Mouse (Mus musculus): Measurements from ENCODE around the gene Gm5622. TPM values are rescaled to one million over a fixed set of nuclear protein-coding genes. Genes with fewer than 3 reads are reported as not detected.
"Not testable (repeated sequence)": the region's sequence is repeated elsewhere in the genome, so short reads cannot be mapped to it uniquely, and the experiment has no call there.

The Gm5622 gene
- polyA plus RNA-seq (2014; fragmentation: Nextera tagmentation; extraction: Ambion mirVana): 0.16 TPM in 1 of 2 replicates, not detected in the other

- H3K27ac ChIP-seq (replicated peaks in 1 of 2; ENCODE audit: control insufficient read depth in 1 of 2, insufficient read depth in 1 of 2, low read depth in 2 of 2, low read length in 2 of 2): no peak within 1 kb of the TSS
- no peaks in the 10 kb centered on the region for H3K27me3 ChIP-seq (ENCODE audit: control insufficient read depth, insufficient read depth, low read length)
- H3K4me2 ChIP-seq (ENCODE audit: low read length): no peak within 1 kb of the TSS
- H3K4me1 ChIP-seq (ENCODE audit: control insufficient read depth in 2 of 2, insufficient read depth in 2 of 2, low read length in 2 of 2): no peaks in the 10 kb centered on the region
- H3K9ac ChIP-seq (ENCODE audit: low read length): no peak within 1 kb of the TSS
- H3K4me3 ChIP-seq (ENCODE audit: control insufficient read depth in 1 of 2, insufficient read depth in 1 of 2, low read depth in 1 of 2, low read length in 2 of 2): no peak within 1 kb of the TSS
- H3K36me3 ChIP-seq (ENCODE audit: control insufficient read depth, insufficient read depth, low read length): no peaks in the 10 kb centered on the region
- H3K9me3 ChIP-seq (ENCODE audit: control insufficient read depth, low read length): no peaks in the 10 kb centered on the region
- whole genome bisulfite sequencing: 79% methylated on average over 4 of the region's 4 CpGs
- no peak for ATAC-seq (ENCODE audit: insufficient number of reproducible peaks, insufficient read depth, low FRiP score, low read depth)
Observed at GRCm38 (mm10) chr14:51552490-51552889, at the start of gene Gm5622. Gene Gm5622 (plus strand): TSS chr14:51552790.

GRCm38 (mm10) chr14:51507416-51507815 lies 45.2 kb upstream of the Gm5622 start:
- Histone ChIP-seq H3K4me1 (ENCODE audit: control insufficient read depth in 2 of 2, insufficient read depth in 2 of 2, low read length in 2 of 2) (no peaks in the 10 kb centered on the region), H3K27me3 (ENCODE audit: control insufficient read depth, insufficient read depth, low read length) (no peaks in the 10 kb centered on the region), H3K9ac (ENCODE audit: low read length) (no peak overlapping the region), H3K9me3 (ENCODE audit: control insufficient read depth, low read length) (no peaks in the 10 kb centered on the region), H3K27ac (replicated peaks in 1 of 2; ENCODE audit: control insufficient read depth in 1 of 2, insufficient read depth in 1 of 2, low read depth in 2 of 2, low read length in 2 of 2) (no peak overlapping the region), H3K4me3 (ENCODE audit: control insufficient read depth in 1 of 2, insufficient read depth in 1 of 2, low read depth in 1 of 2, low read length in 2 of 2) (no peak overlapping the region), H3K4me2 (ENCODE audit: low read length) (no peak overlapping the region), H3K36me3 (ENCODE audit: control insufficient read depth, insufficient read depth, low read length) (no peaks in the 10 kb centered on the region)
- no peak for ATAC-seq (ENCODE audit: insufficient number of reproducible peaks, insufficient read depth, low FRiP score, low read depth)
- 89% methylated on average over 8 of the region's 8 CpGs for WGBS

GRCm38 (mm10) chr14:51573963-51574362 lies 21.4 kb downstream of the Gm5622 start, which contains the start of gene Gm17175:
Gene Gm17175 (minus strand): TSS chr14:51574063.
- whole genome bisulfite sequencing: 87% methylated on average over 2 of the region's 2 CpGs
- not testable (repeated sequence) for H3K27me3 ChIP-seq (ENCODE audit: control insufficient read depth, insufficient read depth, low read length); ATAC-seq (ENCODE audit: insufficient number of reproducible peaks, insufficient read depth, low FRiP score, low read depth); H3K9ac ChIP-seq (ENCODE audit: low read length); H3K9me3 ChIP-seq (ENCODE audit: control insufficient read depth, low read length); H3K36me3 ChIP-seq (ENCODE audit: control insufficient read depth, insufficient read depth, low read length); H3K4me3 ChIP-seq (ENCODE audit: control insufficient read depth in 1 of 2, insufficient read depth in 1 of 2, low read depth in 1 of 2, low read length in 2 of 2); H3K4me2 ChIP-seq (ENCODE audit: low read length); H3K27ac ChIP-seq (replicated peaks in 1 of 2; ENCODE audit: control insufficient read depth in 1 of 2, insufficient read depth in 1 of 2, low read depth in 2 of 2, low read length in 2 of 2); H3K4me1 ChIP-seq (ENCODE audit: control insufficient read depth in 2 of 2, insufficient read depth in 2 of 2, low read length in 2 of 2)

DNA sequence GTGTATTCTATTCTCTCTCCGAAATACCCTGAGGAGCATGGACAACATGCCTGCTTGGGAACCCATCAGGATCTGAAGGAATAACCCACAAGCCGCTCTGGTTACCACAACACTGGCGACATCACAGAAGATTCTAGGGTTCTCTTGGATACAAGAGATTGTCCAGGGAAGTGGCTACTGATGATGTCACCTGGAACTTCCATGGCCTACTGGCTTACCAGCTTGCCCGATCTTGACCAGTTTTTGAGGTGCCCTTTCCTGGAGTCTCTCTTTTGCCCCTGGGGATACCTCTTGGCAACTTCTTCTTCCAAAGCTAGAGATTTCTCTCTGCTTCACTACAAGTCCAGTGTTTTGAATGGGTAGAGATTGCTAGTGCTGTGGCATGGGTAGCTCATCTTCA lies 39.4 kb downstream of the Gm5622 start, which contains the start of gene Gm17174:
Gm17174 (minus strand) TSS at position 101 of the 400 bp plus-strand sequence.
- H3K4me1 ChIP-seq (ENCODE audit: control insufficient read depth in 2 of 2, insufficient read depth in 2 of 2, low read length in 2 of 2); ATAC-seq (ENCODE audit: insufficient number of reproducible peaks, insufficient read depth, low FRiP score, low read depth); H3K27ac ChIP-seq (replicated peaks in 1 of 2; ENCODE audit: control insufficient read depth in 1 of 2, insufficient read depth in 1 of 2, low read depth in 2 of 2, low read length in 2 of 2); H3K9ac ChIP-seq (ENCODE audit: low read length); H3K9me3 ChIP-seq (ENCODE audit: control insufficient read depth, low read length); H3K4me2 ChIP-seq (ENCODE audit: low read length); H3K4me3 ChIP-seq (ENCODE audit: control insufficient read depth in 1 of 2, insufficient read depth in 1 of 2, low read depth in 1 of 2, low read length in 2 of 2); H3K27me3 ChIP-seq (ENCODE audit: control insufficient read depth, insufficient read depth, low read length); H3K36me3 ChIP-seq (ENCODE audit: control insufficient read depth, insufficient read depth, low read length): not testable (repeated sequence)
- WGBS: 86% methylated on average over 4 of the region's 4 CpGs

- Histone ChIP-seq H3K9me3 (ENCODE audit: control insufficient read depth, low read length) (no peaks in the 10 kb centered on the region), H3K4me3 (ENCODE audit: control insufficient read depth in 1 of 2, insufficient read depth in 1 of 2, low read depth in 1 of 2, low read length in 2 of 2) (no peak within 1 kb of the TSS), H3K4me1 (ENCODE audit: control insufficient read depth in 2 of 2, insufficient read depth in 2 of 2, low read length in 2 of 2) (no peaks in the 10 kb centered on the region), H3K9ac (ENCODE audit: low read length) (no peak within 1 kb of the TSS), H3K36me3 (ENCODE audit: control insufficient read depth, insufficient read depth, low read length) (no peaks in the 10 kb centered on the region), H3K4me2 (ENCODE audit: low read length) (no peak within 1 kb of the TSS), H3K27ac (replicated peaks in 1 of 2; ENCODE audit: control insufficient read depth in 1 of 2, insufficient read depth in 1 of 2, low read depth in 2 of 2, low read length in 2 of 2) (no peak within 1 kb of the TSS), H3K27me3 (ENCODE audit: control insufficient read depth, insufficient read depth, low read length) (no peaks in the 10 kb centered on the region)
- ATAC-seq (ENCODE audit: insufficient number of reproducible peaks, insufficient read depth, low FRiP score, low read depth): no peak
- 69% methylated on average over 1 of the region's 1 CpGs for WGBS
Observed at GRCm38 (mm10) chr14:51611210-51611609, 58.6 kb downstream of the Gm5622 start, which contains the start of gene Gm17078. Gene Gm17078 (minus strand): TSS chr14:51611310.

GRCm38 (mm10) chr14:51632426-51632825 lies 79.8 kb downstream of the Gm5622 start:
- WGBS: 90% methylated on average over 1 of the region's 1 CpGs

DNA sequence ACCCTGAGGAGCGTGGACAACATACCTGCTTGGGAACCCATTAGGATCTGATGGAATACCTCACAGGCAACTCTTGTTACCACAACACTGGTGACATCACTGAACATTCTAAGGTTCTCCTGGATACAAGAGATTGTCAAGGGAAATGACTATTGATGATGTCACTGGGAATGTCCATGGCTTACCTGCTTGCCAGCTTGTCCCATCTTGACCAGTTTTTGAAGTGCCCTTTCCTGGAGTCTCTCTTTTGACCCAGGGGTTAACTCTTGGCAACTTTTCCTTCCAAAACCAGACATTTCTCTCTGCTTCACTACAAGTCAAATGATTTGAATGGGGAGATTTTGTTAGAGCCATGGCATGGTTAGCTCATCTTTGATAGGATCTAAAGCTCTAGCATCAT lies 83.0 kb downstream of the Gm5622 start, which contains the start of gene Gm4181:
Gm4181 (minus strand) TSS at position 101 of the 400 bp plus-strand sequence.
- WGBS: 82% methylated on average over 1 of the region's 1 CpGs
- not testable (repeated sequence) for ATAC-seq (ENCODE audit: insufficient number of reproducible peaks, insufficient read depth, low FRiP score, low read depth)

More at GRCm38 (mm10) chr14:51632426-51632825, 79.8 kb downstream of the Gm5622 start:
- not testable (repeated sequence) for H3K4me2 ChIP-seq (ENCODE audit: low read length); H3K9me3 ChIP-seq (ENCODE audit: control insufficient read depth, low read length); H3K4me3 ChIP-seq (ENCODE audit: control insufficient read depth in 1 of 2, insufficient read depth in 1 of 2, low read depth in 1 of 2, low read length in 2 of 2); H3K9ac ChIP-seq (ENCODE audit: low read length); H3K36me3 ChIP-seq (ENCODE audit: control insufficient read depth, insufficient read depth, low read length); H3K27ac ChIP-seq (replicated peaks in 1 of 2; ENCODE audit: control insufficient read depth in 1 of 2, insufficient read depth in 1 of 2, low read depth in 2 of 2, low read length in 2 of 2); H3K4me1 ChIP-seq (ENCODE audit: control insufficient read depth in 2 of 2, insufficient read depth in 2 of 2, low read length in 2 of 2); H3K27me3 ChIP-seq (ENCODE audit: control insufficient read depth, insufficient read depth, low read length); ATAC-seq (ENCODE audit: insufficient number of reproducible peaks, insufficient read depth, low FRiP score, low read depth)

DNA sequence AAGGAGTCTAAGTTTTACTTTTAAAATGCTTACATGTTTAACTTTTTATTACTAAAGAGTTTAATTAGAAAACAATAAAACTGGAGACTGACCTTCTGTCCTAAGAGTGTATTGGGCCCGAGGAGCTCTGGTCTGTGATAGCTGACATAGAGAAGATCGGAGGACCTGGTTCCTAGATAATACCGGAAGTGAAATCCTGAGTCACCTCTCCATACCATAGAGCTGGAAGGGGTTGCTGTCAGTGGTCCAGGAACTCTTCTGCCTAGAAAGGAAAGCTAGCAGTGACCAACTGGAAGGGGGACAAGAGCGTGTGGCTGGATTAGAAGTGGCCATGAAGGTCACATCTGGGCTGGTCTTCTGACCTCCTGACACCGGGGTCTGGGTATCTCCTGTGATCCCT lies 124.7 kb downstream of the Gm5622 start:
- no peaks in the 10 kb centered on the region for H3K27me3 ChIP-seq (ENCODE audit: control insufficient read depth, insufficient read depth, low read length)
- ATAC-seq (ENCODE audit: insufficient number of reproducible peaks, insufficient read depth, low FRiP score, low read depth): no peak
- no peaks in the 10 kb centered on the region for H3K9me3 ChIP-seq (ENCODE audit: control insufficient read depth, low read length)
- no peaks in the 10 kb centered on the region for H3K4me1 ChIP-seq (ENCODE audit: control insufficient read depth in 2 of 2, insufficient read depth in 2 of 2, low read length in 2 of 2)
- 80% methylated on average over 5 of the region's 5 CpGs for whole genome bisulfite sequencing
- H3K9ac ChIP-seq (ENCODE audit: low read length): no peak overlapping the region
- no peak overlapping the region for H3K4me3 ChIP-seq (ENCODE audit: control insufficient read depth in 1 of 2, insufficient read depth in 1 of 2, low read depth in 1 of 2, low read length in 2 of 2)
- no peaks in the 10 kb centered on the region for H3K36me3 ChIP-seq (ENCODE audit: control insufficient read depth, insufficient read depth, low read length)
- H3K4me2 ChIP-seq (ENCODE audit: low read length): no peak overlapping the region
- H3K27ac ChIP-seq (replicated peaks in 1 of 2; ENCODE audit: control insufficient read depth in 1 of 2, insufficient read depth in 1 of 2, low read depth in 2 of 2, low read length in 2 of 2): no peak overlapping the region

More for the DNA sequence above, 83.0 kb downstream of the Gm5622 start, which contains the start of gene Gm4181:
- H3K4me2 ChIP-seq (ENCODE audit: low read length); H3K4me3 ChIP-seq (ENCODE audit: control insufficient read depth in 1 of 2, insufficient read depth in 1 of 2, low read depth in 1 of 2, low read length in 2 of 2); H3K27ac ChIP-seq (replicated peaks in 1 of 2; ENCODE audit: control insufficient read depth in 1 of 2, insufficient read depth in 1 of 2, low read depth in 2 of 2, low read length in 2 of 2); H3K4me1 ChIP-seq (ENCODE audit: control insufficient read depth in 2 of 2, insufficient read depth in 2 of 2, low read length in 2 of 2); H3K36me3 ChIP-seq (ENCODE audit: control insufficient read depth, insufficient read depth, low read length); H3K9me3 ChIP-seq (ENCODE audit: control insufficient read depth, low read length); H3K27me3 ChIP-seq (ENCODE audit: control insufficient read depth, insufficient read depth, low read length); H3K9ac ChIP-seq (ENCODE audit: low read length): not testable (repeated sequence)
